Mouse (Mus musculus) midbrain, embryonic 14.5 days (tissue): Measurements from ENCODE around the gene Ggt5. TPM values are rescaled to one million over a fixed set of nuclear protein-coding genes. Genes with fewer than 3 reads are reported as not detected.

Experiments
- ATAC-seq: fragments of 200-750 bp; cut with Nextera tagmentation; 2 replicates; pipeline ENCODE4 v1.8.0; 2017; ENCODE audit warnings: moderate number of reproducible peaks, moderate library complexity; ENCODE audit not compliant: low FRiP score, low TSS enrichment
- DNase-seq: peaks from one replicate; pipeline ENCODE4 v3.0.0-alpha.2; 2015
- H3K27ac ChIP-seq: fragments of 300-500 bp; sonication (generic); replicated peaks from 2 replicates; pipeline ENCODE4 v1.5.1; 2014; ENCODE audit warnings: mild to moderate bottlenecking, low read depth, low read length, moderate library complexity
- H3K27me3 ChIP-seq: fragments of 300-500 bp; sonication (generic); 2 replicates; pipeline ENCODE4 v1.6.1; 2014; ENCODE audit warnings: low read length, control low read depth, mixed read lengths; ENCODE audit not compliant: control insufficient read depth, insufficient read depth
- H3K36me3 ChIP-seq: fragments of 300-500 bp; sonication (generic); 2 replicates; pipeline ENCODE4 v1.6.1; 2014; ENCODE audit warnings: low read length, control low read depth; ENCODE audit not compliant: control insufficient read depth, insufficient read depth
- H3K4me1 ChIP-seq: fragments of 300-500 bp; sonication (generic); 2 replicates; pipeline ENCODE4 v1.6.1; 2014; ENCODE audit warnings: mild to moderate bottlenecking, antibody characterized with exemption, low read length, control low read depth; ENCODE audit not compliant: control insufficient read depth, insufficient read depth
- H3K4me2 ChIP-seq: fragments of 300-500 bp; sonication (generic); 2 replicates; pipeline ENCODE4 v1.6.1; 2014; ENCODE audit warnings: mild to moderate bottlenecking, low read length, moderate library complexity
- H3K4me3 ChIP-seq: fragments of 300-500 bp; sonication (generic); replicated peaks from 2 replicates; pipeline ENCODE4 v1.5.1; 2014; ENCODE audit warnings: low read depth, low read length
- H3K9ac ChIP-seq: fragments of 300-500 bp; sonication (generic); replicated peaks from 2 replicates; pipeline ENCODE4 v1.6.1; 2014; ENCODE audit warnings: mild to moderate bottlenecking, low read length, moderate library complexity
- H3K9me3 ChIP-seq: fragments of 300-500 bp; sonication (generic); 2 replicates; pipeline ENCODE4 v1.6.1; 2016; ENCODE audit warnings: low read length, control low read depth, mixed read lengths; ENCODE audit not compliant: control insufficient read depth
- WGBS: fragments of 180-500 bp; shearing (Covaris S2); extraction: QIAGEN DNeasy Blood & Tissue Kit; methylation state at CpG from one replicate; pipeline ENCODE4 v1.1.7; 2014; 5-methylcytosine and 5-hydroxymethylcytosine counted together
- polyA plus RNA-seq: library from polyadenylated mRNA; unstranded; fragments of >200 nt; fragmentation: Nextera tagmentation; extraction: Ambion mirVana; gene quantifications from 2 replicates; pipeline ENCODE4 v1.2.1, GENCODE M21; 2014

Ggt5 gene
- polyA plus RNA-seq, 1 experiment from 2014 or later, result 1.9 TPM

GRCm38 (mm10) chr10:75636084-75636786 lies 47.1 kb downstream of the Ggt5 start:
- Histone ChIP-seq H3K36me3 (no peaks in the 10 kb centered on the region), H3K9ac (no peak overlapping the region), H3K27me3 (no peaks in the 10 kb centered on the region), H3K27ac (no peak overlapping the region), H3K4me1 (no peaks in the 10 kb centered on the region), H3K4me3 (no peak overlapping the region), H3K9me3 (no peaks in the 10 kb centered on the region), H3K4me2 (no peak overlapping the region)
- DNase-seq (no peak), ATAC-seq (no peak)
- WGBS, result 89% methylated on average over 12 of the region's 12 CpGs

GRCm38 (mm10) chr10:75637711-75638110 lies 48.6 kb downstream of the Ggt5 start:
- WGBS, result 84% methylated on average over 11 of the region's 11 CpGs
- Histone ChIP-seq H3K9me3 (no peaks in the 10 kb centered on the region), H3K9ac (no peak overlapping the region), H3K4me2 (no peak overlapping the region), H3K4me3 (no peak overlapping the region), H3K36me3 (no peaks in the 10 kb centered on the region), H3K4me1 (no peaks in the 10 kb centered on the region), H3K27me3 (no peaks in the 10 kb centered on the region), H3K27ac (no peak overlapping the region)
- DNase-seq (no peak), ATAC-seq (no peak)

DNA sequence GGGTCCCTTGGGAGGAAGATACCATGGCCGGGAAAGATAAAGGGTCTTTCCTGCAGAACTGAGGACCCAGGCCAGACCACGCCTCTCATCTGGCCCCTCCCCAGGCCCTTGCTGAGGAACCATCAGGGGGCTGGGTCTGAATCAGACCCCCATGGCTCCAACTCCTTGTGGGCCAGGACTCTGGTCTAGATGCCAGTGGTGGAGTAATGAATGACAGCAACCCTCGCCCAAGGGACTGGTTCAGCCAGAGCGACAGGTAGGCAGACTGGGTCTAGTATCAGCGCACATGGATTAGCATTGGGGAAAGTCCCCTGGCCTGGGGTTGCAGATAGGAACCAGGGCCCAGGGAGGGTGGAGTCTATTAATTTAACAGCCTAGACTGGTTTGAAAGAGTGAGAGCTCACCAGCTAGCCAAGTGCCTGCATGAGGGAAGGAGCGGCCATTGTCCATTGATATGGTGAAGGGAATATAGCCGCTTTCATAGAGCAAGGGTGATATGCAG lies 52.6 kb downstream of the Ggt5 start:
- Histone ChIP-seq H3K4me2 (no peak overlapping the region), H3K9me3 (no peaks in the 10 kb centered on the region), H3K9ac (no peak overlapping the region), H3K27ac (no peak overlapping the region), H3K36me3 (peaks cover 11% of the 10 kb centered on the region), H3K4me3 (no peak overlapping the region), H3K27me3 (no peaks in the 10 kb centered on the region), H3K4me1 (peaks cover 11% of the 10 kb centered on the region; the same call in 1 of the 2 replicates)
- no peak for ATAC-seq
- no peak for DNase-seq
- WGBS, result 94% methylated on average over 7 of the region's 7 CpGs

- no peaks in the 10 kb centered on the region for H3K27me3 ChIP-seq
- H3K9me3 ChIP-seq, result no peaks in the 10 kb centered on the region
- no peak for DNase-seq
- H3K4me1 ChIP-seq, result peaks cover 11% of the 10 kb centered on the region; the same call in 1 of the 2 replicates
- ATAC-seq, result no peak
- 81% methylated on average over 9 of the region's 9 CpGs for WGBS
- no peak overlapping the region for H3K9ac ChIP-seq
- H3K4me3 ChIP-seq, result no peak overlapping the region
- no peak overlapping the region for H3K27ac ChIP-seq
- peaks cover 16% of the 10 kb centered on the region for H3K36me3 ChIP-seq
- H3K4me2 ChIP-seq, result no peak overlapping the region
These were observed 53.3 kb downstream of the Ggt5 start for GRCm38 (mm10) chr10:75642436-75642835.

GRCm38 (mm10) chr10:75642891-75643290 lies 53.8 kb downstream of the Ggt5 start:
- ATAC-seq (no peak), DNase-seq (no peak)
- H3K4me3 ChIP-seq, result no peak overlapping the region
- H3K27me3 ChIP-seq, result no peaks in the 10 kb centered on the region
- peaks cover 11% of the 10 kb centered on the region; the same call in 1 of the 2 replicates for H3K4me1 ChIP-seq
- H3K4me2 ChIP-seq, result no peak overlapping the region; the same call in 1 of the 2 replicates
- no peaks in the 10 kb centered on the region for H3K9me3 ChIP-seq
- no peak overlapping the region for H3K27ac ChIP-seq
- peaks cover 20% of the 10 kb centered on the region for H3K36me3 ChIP-seq
- peak overlapping the region; percentile 14; the same call in 1 of the 2 replicates for H3K9ac ChIP-seq
- WGBS, result 93% methylated on average over 2 of the region's 2 CpGs

DNA sequence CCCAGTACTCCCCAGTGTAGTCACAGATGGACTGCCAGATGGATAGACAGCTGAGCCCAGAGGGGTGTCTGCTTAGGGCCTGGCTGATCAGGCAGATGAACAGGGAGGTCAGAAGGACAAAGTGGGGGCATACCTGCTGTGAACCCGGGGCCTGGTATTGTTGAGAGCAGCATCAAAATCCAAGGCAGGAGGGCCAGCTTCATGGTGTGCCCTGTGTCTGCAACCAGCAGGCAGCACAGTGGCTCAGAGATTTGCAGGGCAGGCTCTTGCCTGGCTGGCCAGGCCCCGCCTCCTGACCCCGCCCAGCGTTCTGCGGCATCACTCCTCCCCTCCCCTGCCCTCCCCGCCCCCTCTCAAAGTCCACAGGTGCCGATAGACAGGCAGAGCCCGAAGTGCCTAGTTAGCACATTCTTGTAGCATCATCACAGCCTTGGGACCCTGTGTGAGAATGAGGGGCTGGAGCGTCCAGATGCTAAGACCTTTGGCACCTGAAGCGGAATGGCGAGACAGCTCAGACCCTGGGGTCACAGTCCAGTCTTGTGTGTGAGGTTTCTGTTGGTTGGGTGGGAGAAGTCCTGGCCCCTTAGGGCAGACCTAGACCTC lies 54.7 kb downstream of the Ggt5 start, which contains the start of gene Susd2:
Susd2 (minus strand) TSS at position 268 of the 603 bp plus-strand sequence.
- no peaks in the 10 kb centered on the region for H3K9me3 ChIP-seq
- 4% methylated on average over 11 of the region's 11 CpGs for WGBS
- H3K27me3 ChIP-seq, result no peaks in the 10 kb centered on the region
- H3K4me1 ChIP-seq, result peaks cover 11% of the 10 kb centered on the region; the same call in 1 of the 2 replicates
- H3K36me3 ChIP-seq, result peaks cover 29% of the 10 kb centered on the region
- H3K4me2 ChIP-seq, result peak within 1 kb of the TSS; percentile 32
- ATAC-seq (peak; percentile 29; the same call in 1 of the 2 replicates), DNase-seq (peak; percentile 67)
- peak within 1 kb of the TSS; percentile 14; the same call in 1 of the 2 replicates for H3K9ac ChIP-seq
- H3K4me3 ChIP-seq, result no peak within 1 kb of the TSS
- H3K27ac ChIP-seq, result no peak within 1 kb of the TSS

DNA sequence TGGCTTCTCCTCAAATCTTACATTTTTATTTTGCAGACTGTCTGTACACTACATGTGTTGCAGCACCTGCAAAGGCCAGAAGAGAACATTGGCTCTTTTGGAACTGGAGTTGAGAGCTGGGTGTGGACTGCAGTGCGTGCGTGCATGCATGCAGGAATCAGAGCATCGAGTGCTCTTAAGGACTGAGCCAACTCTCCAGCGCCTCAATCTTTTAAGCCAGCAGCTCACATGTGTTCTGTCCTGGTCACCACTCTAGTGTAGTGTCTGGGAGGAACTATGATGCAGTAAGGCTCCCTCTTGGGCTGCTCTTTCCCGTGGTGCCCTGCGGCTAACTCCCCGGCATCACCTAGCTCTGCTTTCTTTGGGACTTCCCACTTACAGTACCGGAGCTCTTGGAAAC lies 56.5 kb downstream of the Ggt5 start:
- no peaks in the 10 kb centered on the region for H3K9me3 ChIP-seq
- H3K27me3 ChIP-seq, result no peaks in the 10 kb centered on the region
- no peak overlapping the region for H3K4me3 ChIP-seq
- WGBS, result 96% methylated on average over 8 of the region's 8 CpGs
- ATAC-seq (no peak), DNase-seq (no peak)
- peaks cover 11% of the 10 kb centered on the region; the same call in 1 of the 2 replicates for H3K4me1 ChIP-seq
- H3K9ac ChIP-seq, result no peak overlapping the region
- H3K27ac ChIP-seq, result no peak overlapping the region
- H3K4me2 ChIP-seq, result no peak overlapping the region
- H3K36me3 ChIP-seq, result peaks cover 46% of the 10 kb centered on the region

- H3K9ac ChIP-seq, result no peak overlapping the region
- no peak for ATAC-seq
- no peak overlapping the region for H3K27ac ChIP-seq
- no peaks in the 10 kb centered on the region for H3K27me3 ChIP-seq
- no peaks in the 10 kb centered on the region for H3K9me3 ChIP-seq
- no peak overlapping the region for H3K4me3 ChIP-seq
- WGBS, result 93% methylated on average over 6 of the region's 6 CpGs
- peaks cover 11% of the 10 kb centered on the region; the same call in 1 of the 2 replicates for H3K4me1 ChIP-seq
- no peak overlapping the region for H3K4me2 ChIP-seq
- H3K36me3 ChIP-seq, result peaks cover 54% of the 10 kb centered on the region
- no peak for DNase-seq
These were observed 57.3 kb downstream of the Ggt5 start for GRCm38 (mm10) chr10:75646406-75646805.
